Mouse (Mus musculus) CH12.LX (cell line): ENCODE measurements around the gene C1qtnf5. TPM values are rescaled to one million over a fixed set of nuclear protein-coding genes. Genes with fewer than 3 reads are reported as not detected.

Experiments
- DNase-seq: peaks from one replicate; pipeline ENCODE4 v3.0.0-alpha.2; 2013; ENCODE audit errors: extremely low read depth
- H3K27ac ChIP-seq: 2 replicates; pipeline ENCODE4 v1.5.1; 2012; ENCODE audit warnings: low read depth, mild to moderate bottlenecking, control low read depth, moderate library complexity; ENCODE audit not compliant: insufficient read depth
- H3K27me3 ChIP-seq: replicated peaks from 2 replicates; pipeline ENCODE3; 2012; ENCODE audit warnings: inconsistent platforms
- H3K36me3 ChIP-seq, 2 experiments: replicated peaks in 1 of 2; 2 replicates each; pipeline versions ENCODE3 to v1.6.1; 2012; ENCODE audit warnings: inconsistent platforms in 1 of 2, low read length in 1 of 2, mild to moderate bottlenecking in 1 of 2, mixed read lengths in 1 of 2, moderate library complexity in 1 of 2; ENCODE audit not compliant: control insufficient read depth in 1 of 2, insufficient read depth in 1 of 2
- H3K4me1 ChIP-seq, 2 experiments: 2 replicates each; pipeline ENCODE4 v1.6.1; 2012; ENCODE audit warnings: inconsistent platforms in 1 of 2, moderate library complexity in 1 of 2; ENCODE audit not compliant: insufficient read depth in 2 of 2, control insufficient read depth in 1 of 2
- H3K4me2 ChIP-seq: 2 replicates; pipeline ENCODE4 v1.6.1; 2012; ENCODE audit warnings: low read depth, mild to moderate bottlenecking, control low read depth; ENCODE audit not compliant: poor library complexity, insufficient read depth, severe bottlenecking
- H3K4me3 ChIP-seq, 3 experiments: fragments of 150-350 bp in 1 of 3; sonication (generic) in 1 of 3; replicated peaks in 1 of 3; 2 replicates each; pipeline versions ENCODE3 to v1.5.1; 2011 to 2012; ENCODE audit warnings: low read depth in 2 of 3, low read length in 2 of 3, mild to moderate bottlenecking in 2 of 3, moderate library complexity in 2 of 3, control low read depth in 1 of 3, improper control_type of control experiment in 1 of 3, inconsistent platforms in 1 of 3, mixed read lengths in 1 of 3; ENCODE audit not compliant: poor library complexity in 1 of 3
- H3K79me2 ChIP-seq: replicated peaks from 2 replicates; pipeline ENCODE4 v1.6.1; 2012; ENCODE audit warnings: mild to moderate bottlenecking, moderate library complexity; ENCODE audit not compliant: control insufficient read depth, poor library complexity, insufficient read depth, severe bottlenecking; ENCODE audit errors: extremely low read depth
- H3K9ac ChIP-seq: 2 replicates; pipeline ENCODE4 v1.6.1; 2012; ENCODE audit warnings: low read depth, mild to moderate bottlenecking, control low read depth, moderate library complexity; ENCODE audit not compliant: insufficient read depth
- H3K9me3 ChIP-seq: replicated peaks from 2 replicates; pipeline ENCODE3; 2012; ENCODE audit warnings: low read length, inconsistent platforms, mixed read lengths
- CTCF ChIP-seq, 2 experiments: IDR thresholded peaks in 1 of 2; conservative IDR thresholded peaks in 1 of 2; 2 replicates each; pipeline ENCODE4 v1.5.1; 2011 to 2012; ENCODE audit warnings: low read depth in 2 of 2, low read length in 2 of 2, improper control_type of control experiment in 1 of 2, inconsistent platforms in 1 of 2, mild to moderate bottlenecking in 1 of 2, moderate library complexity in 1 of 2
- ELF1 ChIP-seq: IDR thresholded peaks from 2 replicates; pipeline ENCODE4 v1.6.1; 2014; ENCODE audit warnings: low read depth, mild to moderate bottlenecking, inconsistent platforms, low read length, improper control_type of control experiment
- IRF4 ChIP-seq: IDR thresholded peaks from 2 replicates; pipeline ENCODE4 v1.6.1; 2014; ENCODE audit warnings: low read depth, mild to moderate bottlenecking, inconsistent platforms, low read length, improper control_type of control experiment
- JUN ChIP-seq: IDR thresholded peaks from 2 replicates; pipeline ENCODE4 v1.6.1; 2011; ENCODE audit warnings: low read depth, mild to moderate bottlenecking, low read length, improper control_type of control experiment, moderate library complexity; ENCODE audit not compliant: insufficient read depth
- JUND ChIP-seq: conservative IDR thresholded peaks from 2 replicates; pipeline ENCODE4 v1.6.1; 2011; ENCODE audit warnings: low read depth, low read length, improper control_type of control experiment
- KAT2A ChIP-seq: IDR thresholded peaks from 2 replicates; pipeline ENCODE4 v1.6.1; 2012; ENCODE audit warnings: low read length, improper control_type of control experiment, inconsistent platforms; ENCODE audit not compliant: insufficient replicate concordance
- MAX ChIP-seq: IDR thresholded peaks from 2 replicates; pipeline ENCODE4 v1.6.1; 2011; ENCODE audit warnings: low read length, improper control_type of control experiment
- MAZ ChIP-seq: IDR thresholded peaks from 2 replicates; pipeline ENCODE4 v1.6.1; 2012; ENCODE audit warnings: low read depth, mild to moderate bottlenecking, inconsistent platforms, low read length, improper control_type of control experiment, moderate library complexity
- MYC ChIP-seq: IDR thresholded peaks from 2 replicates; pipeline ENCODE4 v1.6.1; 2011; ENCODE audit warnings: low read depth, mild to moderate bottlenecking, improper control_type of control experiment, low read length
- NRF1 ChIP-seq: IDR thresholded peaks from 2 replicates; pipeline ENCODE4 v1.6.1; 2014; ENCODE audit warnings: low read depth, mild to moderate bottlenecking, inconsistent platforms, low read length, improper control_type of control experiment, moderate library complexity
- RAD21 ChIP-seq: IDR thresholded peaks from 2 replicates; pipeline ENCODE4 v1.6.1; 2011; ENCODE audit warnings: low read depth, mild to moderate bottlenecking, low read length, improper control_type of control experiment, moderate library complexity
- RCOR1 ChIP-seq: conservative IDR thresholded peaks from 2 replicates; pipeline ENCODE4 v1.6.1; 2012; ENCODE audit warnings: low read depth, mild to moderate bottlenecking, inconsistent platforms, low read length, improper control_type of control experiment
- SIN3A ChIP-seq: IDR thresholded peaks from 2 replicates; pipeline ENCODE4 v1.6.1; 2012; ENCODE audit warnings: low read length, improper control_type of control experiment, inconsistent platforms
- SMC3 ChIP-seq: IDR thresholded peaks from 2 replicates; pipeline ENCODE4 v1.6.1; 2011; ENCODE audit warnings: low read depth, low read length, improper control_type of control experiment
- TCF12 ChIP-seq: IDR thresholded peaks from 2 replicates; pipeline ENCODE4 v1.6.1; 2014; ENCODE audit warnings: low read depth, mild to moderate bottlenecking, inconsistent platforms, low read length, improper control_type of control experiment
- UBTF ChIP-seq: IDR thresholded peaks from 2 replicates; pipeline ENCODE4 v1.6.1; 2012; ENCODE audit warnings: low read depth, mild to moderate bottlenecking, inconsistent platforms, low read length, improper control_type of control experiment, moderate library complexity
- USF1 ChIP-seq: IDR thresholded peaks from 2 replicates; pipeline ENCODE4 v1.6.1; 2014; ENCODE audit warnings: low read depth, mild to moderate bottlenecking, inconsistent platforms, low read length, improper control_type of control experiment
- USF2 ChIP-seq: conservative IDR thresholded peaks from 2 replicates; pipeline ENCODE4 v1.6.1; 2011; ENCODE audit warnings: low read depth, low read length, improper control_type of control experiment
- ZC3H11A ChIP-seq: IDR thresholded peaks from 2 replicates; pipeline ENCODE4 v1.6.1; 2012; ENCODE audit warnings: low read depth, mild to moderate bottlenecking, inconsistent platforms, low read length, improper control_type of control experiment
- ZMIZ1 ChIP-seq: IDR thresholded peaks from 2 replicates; pipeline ENCODE4 v1.6.1; 2012; ENCODE audit warnings: low read depth, mild to moderate bottlenecking, inconsistent platforms, low read length, improper control_type of control experiment
- ZNF384 ChIP-seq: IDR thresholded peaks from 2 replicates; pipeline ENCODE4 v1.6.1; 2012; ENCODE audit warnings: low read depth, low read length, improper control_type of control experiment, inconsistent platforms
- dilution Hi-C: fragments of 300-500 bp; cut with MboI; formaldehyde crosslinking; loops from 2 replicates; pipeline ENCODE4 v1.14.3; 2020; ENCODE audit warnings: low sequenced_read_pairs; ENCODE audit not compliant: extremely low pct_unique_long_range_greater_than_20kb, extremely low pct_ligation_motif_present
- in situ Hi-C: fragments of 300-500 bp; cut with MboI; formaldehyde crosslinking; loops from 3 replicates; pipeline ENCODE4 v1.14.3; 2019; ENCODE audit warnings: low sequenced_read_pairs, low pct_ligation_motif_present, low pct_unique_long_range_greater_than_20kb, mixed read lengths
- polyA plus RNA-seq: library from polyadenylated mRNA; unstranded; fragments of >175 nt; gene quantifications from 2 replicates; pipeline ENCODE4 v1.2.1, GENCODE M21; 2012; ENCODE audit warnings: low read depth; ENCODE audit not compliant: insufficient read length
- total RNA-seq, 2 experiments: library from RNA; depleted of rRNA; stranded (reverse); fragments of 300-350 nt in 1 of 2; fragments of >200 nt in 1 of 2; gene quantifications; 2 replicates each; pipeline ENCODE4 v1.2.3; 2012 to 2014

C1qtnf5 gene
- total and polyA plus RNA-seq, 3 experiments: not detected

GRCm38 (mm10) chr9:44125546-44126428 is 18.7 kb downstream of the C1qtnf5 start:
- Histone ChIP-seq H3K27ac (no peak overlapping the region), H3K9ac (peak overlapping the region; percentile 2; the same call in 1 of the 2 replicates), H3K36me3 (no peaks in the 10 kb centered on the region), H3K27me3 (peaks cover 20% of the 10 kb centered on the region), H3K79me2 (no peaks in the 10 kb centered on the region), H3K9me3 (no peaks in the 10 kb centered on the region), H3K4me1 (peaks cover 0 to 31% of the 10 kb centered on the region in 2 experiments; a peak in 3 of 4 replicates), H3K4me2 (peak overlapping the region; percentile 52), H3K4me3 (peak overlapping the region in 2 of 3 experiments; percentile 21 to 25)
- in situ Hi-C loops (loop anchor here (10.0 kb wide), 1 partner anchor 139 kb away; the partner anchor contains the start of gene Nlrx1), dilution Hi-C loops (no loop called here)
- no peak for TF ChIP-seq JUN
- TF ChIP-seq CTCF (conservative IDR thresholded peaks at IDR 0.05 in 1 of 2, IDR thresholded peaks at IDR 0.05 in 1 of 2; ENCODE audit: low read depth in 2 of 2, low read length in 2 of 2): peak; percentile 87 to 95
- TF ChIP-seq ZMIZ1: no peak
- no peak; the same call in 1 of the 2 replicates for TF ChIP-seq ELF1
- no peak for TF ChIP-seq MAX
- peak; percentile 90 for TF ChIP-seq RAD21
- peak; percentile 41 for TF ChIP-seq IRF4
- TF ChIP-seq MAZ: 0 out of 2 replicates have a peak, but pooled peaks have one; percentile 27
- peak; percentile 35; the same call in 1 of the 2 replicates for TF ChIP-seq SIN3A
- no peak for TF ChIP-seq UBTF
- TF ChIP-seq ZNF384: no peak; the same call in 1 of the 2 replicates
- no peak for TF ChIP-seq KAT2A
- TF ChIP-seq NRF1: no peak
- no peak for TF ChIP-seq MYC
- TF ChIP-seq SMC3: peak; percentile 67
- TF ChIP-seq RCOR1: no peak
- TF ChIP-seq ZC3H11A: peak; percentile 33
- no peak for TF ChIP-seq JUND
- no peak for TF ChIP-seq USF2
- TF ChIP-seq TCF12: no peak
- no peak for TF ChIP-seq USF1
- peak; percentile 90 for DNase-seq
